Mouse (Mus musculus) cortical plate, adult 2 months (tissue): Measurements from ENCODE around the gene Olfr691.

Source experiments
- CTCF ChIP-seq: fragments of 200-500 bp; IDR thresholded peaks from 2 replicates; pipeline ENCODE4 v1.5.1; 2011; ENCODE audit warnings: mild to moderate bottlenecking, control low read depth, low read length; ENCODE audit not compliant: insufficient read depth; ENCODE audit errors: extremely low read depth
- POLR2A ChIP-seq: fragments of 200-500 bp; IDR thresholded peaks from 2 replicates; pipeline ENCODE4 v1.6.1; 2011; ENCODE audit warnings: mild to moderate bottlenecking, low read length, control low read depth; ENCODE audit not compliant: insufficient read depth; ENCODE audit errors: extremely low read depth

DNA sequence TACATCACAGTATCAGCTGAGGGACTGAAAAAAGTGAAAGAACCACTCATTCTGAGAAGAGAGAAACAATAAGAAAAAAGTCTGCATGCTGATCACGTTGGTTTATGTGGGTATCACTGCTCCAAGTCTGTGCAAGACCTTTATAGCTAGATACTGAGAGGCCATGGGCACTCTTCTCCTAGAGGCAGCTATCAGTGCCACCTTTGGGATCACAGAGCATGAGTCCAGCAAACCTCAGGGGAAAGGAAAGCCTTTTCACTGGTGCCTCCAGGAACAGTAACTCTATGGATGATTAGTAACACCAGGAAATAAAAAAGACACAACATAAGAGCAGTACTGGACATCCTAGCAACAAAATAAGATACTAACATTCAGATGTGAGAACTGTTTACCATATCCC, at the start of gene Olfr691:
- TF ChIP-seq POLR2A (no peak), CTCF (no peak)
